Mouse (Mus musculus) left cerebral cortex, postnatal 36 days (tissue): ENCODE measurements around the gene Nbdy. TPM values are rescaled to one million over a fixed set of nuclear protein-coding genes. Genes with fewer than 3 reads are reported as not detected.
A peak's percentile ranks its signal among the peaks of the same experiment; 100 is the strongest.

Experiments used
- DNase-seq, 2 experiments: peaks; one replicate each; pipeline ENCODE4 v3.0.0; 2021 to 2022; ENCODE audit warnings: low spot score in 2 of 2, mixed read lengths in 1 of 2
- intact Hi-C: fragments of 180-260 bp; cut with DNase I; formaldehyde crosslinking; loops from one replicate; pipeline ENCODE4 v1.15.1; 2025
- total RNA-seq, 2 experiments: library from RNA; stranded (reverse); gene quantifications; 2 replicates each; pipeline ENCODE4 v1.2.3; 2021

The Nbdy gene
- 10 to 100 TPM; 44.8 to 56.3 TPM for total RNA-seq

- intact Hi-C loops: no loop called here
- DNase-seq: peak; percentile 53 to 59
These were observed at the start of gene Nbdy for GRCm38 (mm10) chrX:153723110-153723916. Nbdy (plus strand) TSS chrX:153723590.

DNA sequence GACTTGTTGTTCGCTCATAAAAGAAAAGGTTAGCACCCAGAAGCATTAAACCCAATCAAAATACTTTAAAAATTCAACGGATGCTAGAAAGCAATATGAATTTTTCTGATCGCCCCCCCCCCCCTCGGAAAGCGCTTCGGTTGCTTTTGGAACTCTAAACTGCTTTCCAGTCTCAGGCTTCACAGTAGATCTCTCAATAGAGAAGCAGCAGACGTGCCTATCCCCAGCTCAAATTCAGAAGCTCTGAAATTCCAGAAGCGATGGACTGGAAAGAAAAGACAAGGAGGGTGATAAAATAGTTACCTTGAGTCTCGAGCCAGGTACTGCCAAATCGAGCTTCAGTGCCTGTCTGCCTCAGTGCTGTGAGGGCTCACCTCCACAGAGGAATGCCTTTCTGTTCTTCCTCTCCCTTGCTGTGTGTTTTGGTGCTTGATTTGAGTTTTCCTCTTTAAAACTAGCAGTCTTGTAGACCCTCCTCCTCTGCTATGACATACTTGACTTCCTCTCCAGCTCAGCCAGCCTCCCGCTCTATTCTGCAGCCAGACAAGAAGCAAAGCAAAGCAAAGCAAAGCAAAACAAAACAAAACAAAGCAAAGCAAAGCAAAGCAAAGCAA lies 27.5 kb upstream of the Nbdy start, which contains the start of gene Kctd12b:
Gene Kctd12b (minus strand): TSS at position 610 of the 614 bp plus-strand sequence.
- no peak for DNase-seq
- intact Hi-C loops: no loop called here

DNA sequence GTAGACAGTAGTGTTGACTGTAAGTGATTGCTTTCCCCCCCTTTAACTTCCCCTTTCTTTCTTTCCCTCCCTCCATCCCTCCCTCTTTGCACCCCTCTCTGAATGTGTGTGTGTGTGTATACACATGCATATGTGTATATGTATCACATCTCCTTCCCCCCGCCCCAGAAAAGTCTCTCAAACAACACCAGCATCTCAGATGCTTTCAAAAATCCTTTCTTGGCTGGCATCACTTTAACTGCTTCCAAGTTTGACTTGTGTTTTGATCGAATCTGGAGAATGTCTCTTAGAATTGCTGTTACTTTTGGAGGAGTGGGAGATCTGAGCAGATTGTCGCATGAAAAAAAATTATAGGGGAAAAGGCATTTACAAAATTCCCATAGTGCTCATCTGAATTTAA lies 22.9 kb upstream of the Nbdy start:
- intact Hi-C loops: no loop called here
- no peak for DNase-seq

DNA sequence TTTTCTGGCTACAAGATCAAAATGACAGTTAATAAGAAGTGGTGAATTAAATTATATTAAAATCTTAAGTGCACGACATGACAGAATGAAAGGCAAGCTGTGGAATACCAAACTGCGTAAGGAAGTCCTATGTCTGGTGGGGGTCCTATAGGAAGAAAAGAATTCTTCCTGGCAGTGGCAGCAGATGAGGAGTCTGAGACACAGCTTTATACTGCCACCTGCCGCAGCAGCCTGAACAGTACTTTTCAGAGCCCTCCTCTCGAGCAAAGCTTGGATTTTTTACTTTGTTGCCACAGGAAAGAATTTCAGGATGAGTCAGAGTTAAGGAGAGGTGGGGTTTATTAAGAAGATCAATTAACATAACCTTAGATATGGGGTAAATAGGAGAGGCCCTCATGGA lies 15.7 kb upstream of the Nbdy start:
- DNase-seq: no peak
- intact Hi-C loops: loop anchor here (5.0 kb wide), 2 partner anchors 70 to 320 kb away; no protein-coding TSS in a partner anchor

DNA sequence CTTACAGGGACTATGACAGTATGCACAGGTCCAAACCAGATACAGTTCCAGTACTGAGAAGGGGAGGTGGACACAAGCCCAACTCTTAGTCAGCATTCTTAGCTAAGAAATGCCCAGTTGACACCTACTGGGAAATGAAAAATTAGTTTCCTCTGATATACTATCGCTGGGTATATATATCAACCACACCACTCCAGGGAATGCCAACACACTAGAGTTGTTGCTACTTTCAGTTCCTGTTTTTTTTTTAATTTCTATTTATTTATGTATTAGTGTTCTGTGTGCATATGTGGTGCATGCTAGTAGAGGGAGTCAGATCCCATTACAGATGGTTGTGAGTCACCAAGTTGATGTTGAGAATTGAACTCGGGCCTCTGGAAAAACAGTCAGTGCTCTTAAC lies 6.7 kb upstream of the Nbdy start:
- no peak for DNase-seq
- intact Hi-C loops: no loop called here

- intact Hi-C loops: no loop called here
- DNase-seq: no peak
These were observed 3.8 kb upstream of the Nbdy start for GRCm38 (mm10) chrX:153719602-153720001.

- no peak for DNase-seq
- intact Hi-C loops: no loop called here
These were observed 1.0 kb downstream of the Nbdy start for GRCm38 (mm10) chrX:153724400-153724799.

DNA sequence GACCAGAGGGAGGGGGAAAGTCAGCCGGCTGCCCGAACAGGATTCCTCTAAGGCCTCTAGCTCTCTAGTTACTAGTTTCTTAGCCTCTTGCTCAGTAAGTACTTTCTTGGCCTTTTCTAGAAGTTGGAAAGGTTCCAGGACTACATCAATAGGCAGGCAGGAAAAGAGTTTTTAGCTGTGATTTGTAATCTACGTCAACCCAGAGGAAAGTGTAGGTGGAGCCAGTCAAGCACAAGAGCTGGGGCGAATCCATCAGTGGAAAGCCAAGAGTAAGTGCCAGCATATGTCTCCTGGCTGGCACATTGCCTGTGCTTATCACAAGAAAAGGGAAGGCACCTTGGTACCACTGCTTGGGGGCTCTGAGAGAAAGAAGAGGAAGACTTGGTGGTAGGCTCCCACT lies 12.3 kb downstream of the Nbdy start:
- DNase-seq: peak in 1 of 2 experiments; percentile 5
- intact Hi-C loops: no loop called here

DNA sequence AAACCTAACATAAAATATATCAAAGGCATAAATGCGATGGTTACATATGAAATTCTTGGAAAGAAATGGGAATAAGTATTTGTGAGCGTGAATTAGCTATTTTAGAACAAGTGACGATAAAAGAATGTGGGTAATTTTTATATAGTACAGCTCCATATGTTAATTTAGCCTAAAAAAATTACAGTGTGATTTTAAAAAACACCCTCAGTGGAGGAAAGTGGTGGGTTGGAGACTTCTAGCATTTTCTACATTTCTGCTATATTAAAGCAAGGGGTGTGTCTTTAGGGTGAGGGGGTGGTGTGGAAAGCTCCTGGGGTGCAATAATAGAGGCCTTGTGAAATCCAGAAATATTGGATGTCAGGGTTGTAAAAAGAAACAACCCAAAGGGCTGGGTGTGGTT lies 19.1 kb downstream of the Nbdy start:
- DNase-seq: peak in 1 of 2 experiments; percentile 5
- intact Hi-C loops: no loop called here

GRCm38 (mm10) chrX:153749230-153749629 lies 25.8 kb downstream of the Nbdy start:
- intact Hi-C loops: no loop called here
- DNase-seq: no peak

Other genes starting within 250 kb of the Nbdy start
- gene Ubqln2, start 225.4 kb upstream of the Nbdy start, total RNA-seq: 100 to 1,000 TPM; 220 to 221 TPM
- gene Cypt3, start 165.0 kb upstream of the Nbdy start, total RNA-seq: not detected
- 1 to 10 TPM; 2.4 to 2.7 TPM for gene Kctd12b, start 27.2 kb upstream of the Nbdy start, total RNA-seq
- 1 to 10 TPM; 6.7 to 7.2 TPM for gene Spin2c, start 108.6 kb downstream of the Nbdy start, total RNA-seq